Mouse (Mus musculus) small intestine, adult 2 months (tissue): ENCODE measurements around the gene Gm6583.

ENCODE experiments used
- CTCF ChIP-seq: fragments of 200-500 bp; IDR thresholded peaks from 2 replicates; pipeline ENCODE4 v1.5.1; 2012; ENCODE audit warnings: low read depth, mild to moderate bottlenecking, control low read depth, inconsistent platforms, low read length, moderate library complexity, mixed read lengths; ENCODE audit not compliant: insufficient replicate concordance, insufficient read length; ENCODE audit errors: extremely low read depth
- POLR2A ChIP-seq: fragments of 200-500 bp; IDR thresholded peaks from 2 replicates; pipeline ENCODE4 v1.6.1; 2012; ENCODE audit warnings: low read depth, mild to moderate bottlenecking, control low read depth, inconsistent platforms, low read length, moderate library complexity

- TF ChIP-seq CTCF, result no peak
- no peak for TF ChIP-seq POLR2A
These were observed 32.6 kb downstream of the Gm6583 start for GRCm38 (mm10) chr5:112323246-112323645.
